Mouse (Mus musculus): Measurements from ENCODE around the gene Otop3.
A peak's percentile ranks its signal among the peaks of the same experiment; 100 is the strongest.
"Not testable (repeated sequence)": the region's sequence is repeated elsewhere in the genome, so short reads cannot be mapped to it uniquely, and the experiment has no call there.

Otop3 gene

GRCm38 (mm10) chr11:115366039-115366705, 31.6 kb downstream of the Otop3 start:
- no peak for DNase-seq (ENCODE audit: low read depth, low spot score)

- peak; percentile 80 for DNase-seq (ENCODE audit: low read depth, low spot score)
These were observed 32.3 kb downstream of the Otop3 start for GRCm38 (mm10) chr11:115366706-115367394.

- DNase-seq (ENCODE audit: low read depth, low spot score): peak; percentile 80
These were observed 32.9 kb downstream of the Otop3 start, which contains the start of gene Hid1 for GRCm38 (mm10) chr11:115367395-115367944. Gene Hid1, minus strand, starts transcription at chr11:115367756.

- no peak for DNase-seq (ENCODE audit: low read depth, low spot score)
These were observed 35.8 kb downstream of the Otop3 start for GRCm38 (mm10) chr11:115370368-115370767.

GRCm38 (mm10) chr11:115371354-115371753, 36.8 kb downstream of the Otop3 start:
- no peak for DNase-seq (ENCODE audit: low read depth, low spot score)

GRCm38 (mm10) chr11:115372015-115372414, 37.5 kb downstream of the Otop3 start:
- DNase-seq (ENCODE audit: low read depth, low spot score): no peak

GRCm38 (mm10) chr11:115372737-115373136, 38.2 kb downstream of the Otop3 start:
- DNase-seq (ENCODE audit: low read depth, low spot score): no peak

- DNase-seq (ENCODE audit: low read depth, low spot score): peak; percentile 75
These were observed 39.5 kb downstream of the Otop3 start for GRCm38 (mm10) chr11:115373805-115374694.

GRCm38 (mm10) chr11:115374695-115375425, 40.3 kb downstream of the Otop3 start:
- DNase-seq (ENCODE audit: low read depth, low spot score): no peak

GRCm38 (mm10) chr11:115376722-115377121, 42.2 kb downstream of the Otop3 start:
- DNase-seq (ENCODE audit: low read depth, low spot score): no peak

- DNase-seq (ENCODE audit: low read depth, low spot score): no peak
These were observed 42.7 kb downstream of the Otop3 start for GRCm38 (mm10) chr11:115377254-115377653.

GRCm38 (mm10) chr11:115377854-115378253, 43.3 kb downstream of the Otop3 start:
- DNase-seq (ENCODE audit: low read depth, low spot score): no peak

- no peak for DNase-seq (ENCODE audit: low read depth, low spot score)
These were observed 46.7 kb downstream of the Otop3 start for GRCm38 (mm10) chr11:115381276-115381675.

- peak; percentile 72 for DNase-seq (ENCODE audit: low read depth, low spot score)
These were observed 47.4 kb downstream of the Otop3 start, which contains the start of gene Cdr2l for GRCm38 (mm10) chr11:115381743-115382539. Gene Cdr2l, plus strand, starts transcription at chr11:115381916.

GRCm38 (mm10) chr11:115382891-115383290, 48.4 kb downstream of the Otop3 start:
- DNase-seq (ENCODE audit: low read depth, low spot score): no peak

- DNase-seq (ENCODE audit: low read depth, low spot score): no peak
These were observed 49.4 kb downstream of the Otop3 start for GRCm38 (mm10) chr11:115383701-115384474.

- DNase-seq (ENCODE audit: low read depth, low spot score): no peak
These were observed 50.1 kb downstream of the Otop3 start for GRCm38 (mm10) chr11:115384587-115384986.

- not testable (repeated sequence) for DNase-seq (ENCODE audit: low read depth, low spot score)
These were observed 52.3 kb downstream of the Otop3 start for GRCm38 (mm10) chr11:115386859-115387258.

- no peak for DNase-seq (ENCODE audit: low read depth, low spot score)
These were observed 56.8 kb downstream of the Otop3 start for GRCm38 (mm10) chr11:115391358-115391757.
